Mouse (Mus musculus) ES-Bruce4 (cell line): Measurements from ENCODE around the gene Hoga1.

Experiments used
- CTCF ChIP-seq: IDR thresholded peaks from one replicate; pipeline ENCODE4 v1.8.1; 2011; ENCODE audit warnings: low read depth, low read length
- EP300 ChIP-seq: IDR thresholded peaks from 2 replicates; pipeline ENCODE4 v1.6.1; 2011; ENCODE audit warnings: low read depth, low read length; ENCODE audit not compliant: insufficient read depth

DNA sequence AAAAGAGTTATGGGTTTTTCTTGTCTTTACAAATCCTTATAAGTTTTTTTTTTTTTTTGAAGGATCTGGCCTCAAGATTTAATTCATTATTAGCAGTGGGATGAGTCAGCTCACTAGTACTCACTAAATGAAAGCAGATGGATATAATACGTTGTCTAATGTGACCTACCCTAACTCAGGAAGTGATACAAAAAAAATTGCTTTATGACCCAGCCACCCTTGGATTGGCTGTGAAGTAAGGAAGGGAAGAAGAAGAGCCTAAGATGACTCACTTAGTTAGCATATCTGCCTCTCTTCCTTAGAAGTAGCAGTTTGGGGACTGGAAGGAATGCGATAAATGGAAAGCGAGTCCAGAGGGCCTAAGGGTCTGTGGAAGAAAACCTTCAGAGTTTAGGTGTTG is 54.0 kb downstream of the Hoga1 start:
- TF ChIP-seq CTCF, result no peak
- no peak for TF ChIP-seq EP300
